Mouse (Mus musculus): ENCODE results near the gene Carmil1.

- TF ChIP-seq E2F4 (IDR thresholded peaks at IDR 0.05; ENCODE audit: insufficient read depth) (no peak), TCF3 (IDR thresholded peaks at IDR 0.05; ENCODE audit: insufficient read length, low read depth) (no peak), POLR2A (IDR thresholded peaks at IDR 0.05; ENCODE audit: insufficient read length, low read depth) (no peak), MYOG (IDR thresholded peaks at IDR 0.05; ENCODE audit: control insufficient read depth in 1 of 3, insufficient read depth in 1 of 3, insufficient read length in 2 of 3, low read depth in 2 of 3) (no peak)
Observed at GRCm38 (mm10) chr13:24297252-24297651, 16.7 kb upstream of the Carmil1 start.

All from myocyte (in vitro differentiated cells).